Mouse (Mus musculus): ENCODE results near the gene Zfp598. TPM values are rescaled to one million over a fixed set of nuclear protein-coding genes. Genes with fewer than 3 reads are reported as not detected.
A peak's percentile ranks its signal among the peaks of the same experiment; 100 is the strongest.
"Not testable (repeated sequence)": the region's sequence is repeated elsewhere in the genome, so short reads cannot be mapped to it uniquely, and the experiment has no call there.

The Zfp598 gene
- polyA plus RNA-seq, 1 experiment from 2014 or later, result 28.6 TPM

DNA sequence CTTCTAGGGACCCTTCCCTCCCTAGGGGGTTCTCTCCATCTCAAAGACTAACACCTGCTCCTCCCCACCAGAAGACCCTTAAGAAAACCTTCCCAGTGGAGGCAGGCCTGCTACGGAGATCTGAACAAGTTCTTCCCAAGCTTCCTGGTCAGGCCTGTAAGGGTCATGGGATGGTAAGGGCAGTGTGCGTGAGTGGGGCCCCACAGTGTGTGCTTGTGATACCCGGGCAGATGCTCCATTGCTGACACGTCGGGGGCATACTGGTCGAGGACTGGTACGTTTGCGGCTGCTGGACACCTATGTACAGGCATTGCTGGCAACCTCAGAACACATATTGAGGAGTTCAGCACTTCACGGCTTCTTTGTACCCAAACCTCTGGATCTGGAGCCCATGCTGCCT lies 29.2 kb downstream of the Zfp598 start:
- no peaks in the 10 kb centered on the region for H3K27me3 ChIP-seq (ENCODE audit: insufficient read depth, poor library complexity, severe bottlenecking)
- H3K4me3 ChIP-seq, result peak overlapping the region; percentile 3; the same call in 1 of the 2 replicates
- peak overlapping the region; percentile 2; the same call in 1 of the 2 replicates for H3K27ac ChIP-seq
- H3K9me3 ChIP-seq, result no peaks in the 10 kb centered on the region
- DNase-seq (ENCODE audit: low spot score), result no peak
- H3K4me1 ChIP-seq (replicated peaks), result peaks cover 41% of the 10 kb centered on the region
- peaks cover 50% of the 10 kb centered on the region for H3K36me3 ChIP-seq
- WGBS, result 70% methylated on average over 9 of the region's 9 CpGs

DNA sequence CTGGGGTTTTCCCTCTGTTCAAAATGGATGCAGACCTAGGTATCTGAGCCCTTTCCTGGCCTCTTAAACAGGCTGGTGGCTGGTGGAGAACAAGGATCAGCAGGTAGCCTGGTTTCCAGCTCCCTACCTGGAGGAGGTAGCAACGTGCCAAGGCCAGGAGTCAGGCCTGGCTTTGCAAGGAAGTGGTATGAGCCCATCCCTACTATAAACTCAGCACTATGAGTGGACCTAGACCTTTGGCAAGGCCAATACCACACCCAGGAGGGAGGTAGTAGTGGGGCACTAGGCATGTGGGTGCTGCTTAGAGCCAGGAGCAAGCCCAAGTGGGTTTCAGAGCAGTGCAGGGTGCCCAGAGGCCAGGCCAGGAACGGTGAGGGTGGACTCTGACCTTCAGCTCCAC lies 30.0 kb downstream of the Zfp598 start:
- Histone ChIP-seq H3K4me1 (replicated peaks) (peaks cover 37% of the 10 kb centered on the region), H3K27ac (no peak overlapping the region), H3K36me3 (peaks cover 52% of the 10 kb centered on the region), H3K9me3 (no peaks in the 10 kb centered on the region), H3K27me3 (ENCODE audit: insufficient read depth, poor library complexity, severe bottlenecking) (no peaks in the 10 kb centered on the region), H3K4me3 (no peak overlapping the region)
- DNase-seq (ENCODE audit: low spot score), result no peak
- WGBS, result 81% methylated on average over 2 of the region's 2 CpGs

DNA sequence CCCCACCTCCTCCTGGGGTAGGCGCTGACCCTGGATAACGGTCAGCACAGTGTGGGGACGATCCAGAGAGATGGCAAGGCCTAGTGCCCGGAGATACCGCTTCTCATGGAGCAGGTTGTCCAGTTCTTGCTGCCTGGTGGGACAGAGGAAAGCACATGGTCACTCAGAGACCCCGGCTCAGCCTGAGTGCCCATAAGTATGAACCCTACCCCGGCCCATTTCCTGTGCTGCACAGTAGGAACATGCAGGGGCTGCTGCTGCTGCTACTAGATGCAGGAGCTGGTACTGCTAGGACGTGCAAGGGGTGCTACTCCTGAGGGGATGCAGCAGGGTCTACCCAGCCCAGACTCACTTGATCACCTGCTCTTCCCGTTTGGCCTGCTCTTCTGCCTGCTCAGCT lies 31.8 kb downstream of the Zfp598 start:
- 94% methylated on average over 9 of the region's 9 CpGs for WGBS
- Histone ChIP-seq H3K4me3 (no peak overlapping the region), H3K27me3 (ENCODE audit: insufficient read depth, poor library complexity, severe bottlenecking) (no peaks in the 10 kb centered on the region), H3K27ac (no peak overlapping the region), H3K36me3 (peaks cover 65% of the 10 kb centered on the region), H3K9me3 (no peaks in the 10 kb centered on the region), H3K4me1 (replicated peaks) (peaks cover 30% of the 10 kb centered on the region)
- no peak for DNase-seq (ENCODE audit: low spot score)

DNA sequence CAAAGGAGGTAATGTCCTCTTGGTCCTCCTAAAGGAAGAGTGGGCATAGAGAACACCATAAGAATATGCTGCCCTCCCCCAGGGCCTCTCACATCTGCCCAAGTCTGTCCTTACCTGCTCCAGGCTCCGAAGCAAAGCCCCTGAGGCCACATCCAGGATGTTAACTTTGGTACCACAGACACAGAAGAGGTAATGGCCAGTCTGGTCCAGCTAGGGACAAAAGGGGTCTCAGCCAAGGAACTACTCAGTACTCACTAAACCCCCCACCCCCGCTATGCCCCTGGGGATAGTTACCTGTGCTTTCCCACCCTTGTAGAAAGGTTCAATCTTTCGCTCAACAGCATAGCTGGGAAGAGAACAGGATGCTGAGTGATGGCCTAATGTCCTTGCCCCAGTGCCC lies 36.3 kb downstream of the Zfp598 start:
- Histone ChIP-seq H3K27me3 (ENCODE audit: insufficient read depth, poor library complexity, severe bottlenecking) (no peaks in the 10 kb centered on the region), H3K4me1 (replicated peaks) (peaks cover 16% of the 10 kb centered on the region), H3K27ac (no peak overlapping the region), H3K4me3 (peak overlapping the region; percentile 93), H3K9me3 (no peaks in the 10 kb centered on the region), H3K36me3 (peaks cover 49% of the 10 kb centered on the region)
- DNase-seq (ENCODE audit: low spot score), result no peak
- WGBS, result 92% methylated on average over 3 of the region's 3 CpGs

DNA sequence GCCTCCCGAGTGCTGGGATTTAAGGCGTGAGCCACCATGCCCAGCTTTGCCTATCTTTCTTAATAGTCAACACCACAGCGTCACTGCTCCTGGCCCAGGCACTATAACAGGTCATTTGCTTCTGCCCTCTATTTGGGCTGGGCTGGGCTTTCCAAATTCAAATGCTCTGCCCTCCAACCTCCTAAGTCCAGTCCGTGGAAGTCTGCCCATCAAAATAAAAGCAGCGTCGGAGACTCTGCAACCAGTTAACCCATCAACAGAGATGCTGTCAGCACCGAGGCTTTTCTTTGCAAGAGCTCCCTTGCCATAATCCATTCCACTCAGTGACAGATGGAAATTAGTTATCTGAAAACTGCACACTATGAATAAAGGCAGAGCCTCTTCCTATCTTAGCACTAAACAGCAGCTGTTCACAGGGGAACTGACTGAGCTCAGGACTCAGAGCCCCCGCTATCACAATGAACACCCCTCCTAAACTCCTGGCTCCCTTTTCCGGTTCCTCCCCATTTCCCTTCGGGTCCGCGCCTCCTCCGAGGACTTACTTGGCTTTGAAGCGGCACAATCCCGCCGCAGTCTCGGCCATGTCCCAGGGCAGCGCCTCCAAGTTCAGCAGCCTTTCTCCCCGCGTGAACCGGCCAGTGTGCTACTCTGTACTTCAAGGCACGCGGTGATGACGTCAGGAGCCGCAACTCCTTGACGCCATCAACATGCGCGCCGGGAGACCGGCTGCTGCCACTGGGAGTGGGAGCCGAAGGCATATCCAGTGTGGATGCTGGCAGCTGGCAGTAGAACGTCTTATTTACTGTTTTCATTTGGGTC lies 37.7 kb downstream of the Zfp598 start, which contains the start of gene Tbl3:
TSS of gene Tbl3 (minus strand) at position 679 of the 819 bp plus-strand sequence.
- WGBS, result 4% methylated on average over 32 of the region's 32 CpGs
- peaks cover 16% of the 10 kb centered on the region for H3K4me1 ChIP-seq (replicated peaks)
- peak within 1 kb of the TSS; percentile 90 for H3K27ac ChIP-seq
- peak within 1 kb of the TSS; percentile 93 for H3K4me3 ChIP-seq
- H3K27me3 ChIP-seq (ENCODE audit: insufficient read depth, poor library complexity, severe bottlenecking), result no peaks in the 10 kb centered on the region
- H3K36me3 ChIP-seq, result peaks cover 36% of the 10 kb centered on the region
- DNase-seq (ENCODE audit: low spot score), result peak; percentile 95
- no peaks in the 10 kb centered on the region for H3K9me3 ChIP-seq

DNA sequence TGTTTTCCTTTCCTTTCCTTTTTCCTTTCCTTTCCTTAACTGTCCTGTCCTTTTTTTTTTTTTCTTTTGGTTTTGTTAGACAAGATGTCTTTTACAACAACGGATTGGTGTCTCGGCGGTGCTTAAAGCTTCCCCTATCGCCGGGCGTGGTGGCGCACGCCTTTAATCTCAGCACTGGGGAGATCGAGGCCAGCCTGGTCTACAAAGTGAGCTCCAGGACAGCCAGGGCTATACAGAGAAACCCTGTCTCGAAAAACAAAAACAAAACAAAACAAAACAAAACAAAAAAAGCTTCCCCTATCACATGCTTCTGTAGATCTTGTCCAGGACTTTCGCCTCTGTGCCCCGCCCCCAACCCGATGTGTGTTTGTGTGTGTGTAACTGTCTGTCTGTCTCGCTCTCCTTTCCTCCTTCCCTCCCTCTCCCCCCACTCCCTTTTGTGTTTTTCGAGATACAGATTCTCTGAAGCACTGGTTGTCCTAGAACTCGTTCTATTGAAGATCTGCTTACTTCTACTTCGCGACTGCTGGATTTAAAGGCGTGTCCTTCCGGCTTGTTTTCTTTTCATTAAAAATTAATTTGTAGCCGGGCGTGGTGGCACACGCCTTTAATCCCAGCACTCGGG lies 38.4 kb downstream of the Zfp598 start:
- no peaks in the 10 kb centered on the region for H3K27me3 ChIP-seq (ENCODE audit: insufficient read depth, poor library complexity, severe bottlenecking)
- WGBS, result 9% methylated on average over 24 of the region's 24 CpGs
- H3K4me3 ChIP-seq, result peak overlapping the region; percentile 93
- H3K9me3 ChIP-seq, result no peaks in the 10 kb centered on the region
- peak overlapping the region; percentile 90 for H3K27ac ChIP-seq
- H3K36me3 ChIP-seq, result peaks cover 28% of the 10 kb centered on the region
- peaks cover 16% of the 10 kb centered on the region for H3K4me1 ChIP-seq (replicated peaks)
- peak; percentile 34 for DNase-seq (ENCODE audit: low spot score)

DNA sequence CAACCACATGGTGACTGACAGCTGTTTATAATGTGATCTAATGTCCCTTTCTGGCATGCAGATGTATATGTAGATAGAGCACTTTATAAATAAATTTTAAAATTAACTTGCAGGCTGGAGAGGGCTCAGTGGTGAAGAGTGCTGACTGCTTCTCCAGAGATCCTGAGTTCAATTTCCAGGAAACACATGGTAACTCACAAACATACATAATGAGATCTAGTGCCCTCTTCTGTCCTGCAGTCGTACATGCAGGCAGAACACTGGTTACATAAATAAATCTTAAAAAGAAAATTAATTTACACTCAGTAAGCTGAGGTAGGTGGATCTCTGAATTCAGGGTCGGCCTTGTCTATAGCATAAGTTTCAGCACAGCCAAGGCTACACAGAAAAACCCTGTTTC lies 39.2 kb downstream of the Zfp598 start:
- peaks cover 16% of the 10 kb centered on the region for H3K4me1 ChIP-seq (replicated peaks)
- 43% methylated on average over 2 of the region's 2 CpGs for WGBS
- no peaks in the 10 kb centered on the region for H3K9me3 ChIP-seq
- peaks cover 21% of the 10 kb centered on the region for H3K36me3 ChIP-seq
- no peak overlapping the region for H3K27ac ChIP-seq
- no peak for DNase-seq (ENCODE audit: low spot score)
- no peaks in the 10 kb centered on the region for H3K27me3 ChIP-seq (ENCODE audit: insufficient read depth, poor library complexity, severe bottlenecking)
- peak overlapping the region; percentile 93; the same call in 1 of the 2 replicates for H3K4me3 ChIP-seq

DNA sequence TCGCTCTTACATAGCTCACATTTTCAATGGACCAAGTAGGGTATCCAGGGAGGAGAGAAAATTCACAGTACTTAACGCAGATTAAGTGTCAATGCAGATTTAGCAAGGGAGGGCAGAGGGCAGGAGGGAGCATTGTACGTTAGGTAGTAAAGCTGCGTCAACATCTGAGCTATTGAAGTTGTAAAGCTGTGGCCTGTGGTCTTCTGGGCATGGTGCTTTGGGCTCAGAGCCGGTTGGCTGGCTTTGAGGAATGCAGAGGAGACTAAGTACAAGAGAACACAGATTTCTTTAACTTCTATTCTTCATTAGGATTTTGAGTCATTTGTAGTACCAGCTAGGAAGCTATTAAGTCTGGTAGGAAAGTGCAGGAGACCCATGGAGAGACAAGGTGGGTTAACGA lies 46.1 kb downstream of the Zfp598 start:
- no peaks in the 10 kb centered on the region for H3K9me3 ChIP-seq
- H3K4me3 ChIP-seq, result no peak overlapping the region
- no peaks in the 10 kb centered on the region for H3K27me3 ChIP-seq (ENCODE audit: insufficient read depth, poor library complexity, severe bottlenecking)
- H3K27ac ChIP-seq, result no peak overlapping the region
- H3K4me1 ChIP-seq (replicated peaks), result peaks cover 12% of the 10 kb centered on the region
- DNase-seq (ENCODE audit: low spot score), result no peak
- WGBS, result 74% methylated on average over 6 of the region's 6 CpGs
- peaks cover 36% of the 10 kb centered on the region for H3K36me3 ChIP-seq

DNA sequence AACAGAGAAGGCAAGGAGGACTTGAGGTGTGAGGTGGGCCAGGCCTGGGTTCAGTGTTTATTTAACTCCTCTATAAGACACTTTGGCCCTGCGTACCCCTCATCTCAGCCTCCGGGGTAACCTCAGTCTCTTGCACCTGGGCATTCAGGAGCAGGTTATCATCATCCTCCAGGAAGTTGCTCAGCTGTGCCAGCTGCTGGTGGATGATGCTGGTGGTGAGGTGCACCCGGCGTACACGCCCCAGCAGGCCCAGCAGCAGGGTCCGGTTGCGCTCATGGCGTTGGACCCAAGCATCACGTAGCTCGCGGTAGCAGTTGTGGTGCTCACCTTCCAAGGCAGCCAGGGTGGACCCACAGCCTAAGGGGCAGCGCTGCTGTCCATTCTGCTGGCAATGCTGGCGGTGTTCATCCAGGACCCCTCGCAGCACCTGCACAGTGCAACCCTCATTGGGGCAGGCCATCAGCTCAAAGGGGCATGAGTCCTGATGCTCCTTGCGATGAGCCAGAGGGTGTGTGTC lies 46.7 kb downstream of the Zfp598 start:
- H3K27me3 ChIP-seq (ENCODE audit: insufficient read depth, poor library complexity, severe bottlenecking), result no peaks in the 10 kb centered on the region
- H3K9me3 ChIP-seq, result no peaks in the 10 kb centered on the region
- H3K4me1 ChIP-seq (replicated peaks), result peaks cover 14% of the 10 kb centered on the region
- no peak overlapping the region for H3K27ac ChIP-seq
- 94% methylated on average over 15 of the region's 15 CpGs for WGBS
- H3K4me3 ChIP-seq, result peak overlapping the region; percentile 9; the same call in 1 of the 2 replicates
- peaks cover 41% of the 10 kb centered on the region for H3K36me3 ChIP-seq
- no peak for DNase-seq (ENCODE audit: low spot score)

DNA sequence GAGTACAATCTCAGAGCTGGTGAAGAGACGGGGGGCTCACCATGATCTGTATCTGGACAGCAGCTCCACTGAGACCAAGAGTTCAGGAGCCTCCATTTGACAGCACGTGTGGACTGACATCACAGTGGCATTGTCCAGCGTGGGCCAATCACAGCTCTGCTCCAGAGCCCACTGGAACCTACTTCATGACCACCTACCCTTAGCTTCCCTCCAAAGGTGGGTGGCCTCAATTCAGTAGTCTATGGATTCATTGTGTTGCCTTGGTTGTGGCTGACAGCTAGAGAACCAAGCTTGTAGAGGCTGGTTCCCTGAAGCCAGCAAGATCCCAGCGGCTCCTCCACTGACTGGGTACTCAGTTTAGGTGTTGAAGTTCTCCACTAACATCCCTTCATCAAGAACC lies 48.5 kb downstream of the Zfp598 start, which contains the start of the genes Rnf151 and Rps2:
TSS of gene Rnf151 (minus strand) at position 121 of the 400 bp plus-strand sequence.
TSS of gene Rps2 (plus strand) at position 174 of the 400 bp plus-strand sequence.
- 84% methylated on average over 4 of the region's 4 CpGs for WGBS
- Histone ChIP-seq H3K27ac (0 out of 2 replicates have a peak within 1 kb of the TSS, but pooled peaks have one; percentile 94), H3K4me1 (replicated peaks) (peaks cover 31% of the 10 kb centered on the region), H3K9me3 (no peaks in the 10 kb centered on the region), H3K27me3 (ENCODE audit: insufficient read depth, poor library complexity, severe bottlenecking) (no peaks in the 10 kb centered on the region), H3K36me3 (peaks cover 56% of the 10 kb centered on the region), H3K4me3 (peak within 1 kb of the TSS; percentile 82)
- DNase-seq (ENCODE audit: low spot score), result no peak

DNA sequence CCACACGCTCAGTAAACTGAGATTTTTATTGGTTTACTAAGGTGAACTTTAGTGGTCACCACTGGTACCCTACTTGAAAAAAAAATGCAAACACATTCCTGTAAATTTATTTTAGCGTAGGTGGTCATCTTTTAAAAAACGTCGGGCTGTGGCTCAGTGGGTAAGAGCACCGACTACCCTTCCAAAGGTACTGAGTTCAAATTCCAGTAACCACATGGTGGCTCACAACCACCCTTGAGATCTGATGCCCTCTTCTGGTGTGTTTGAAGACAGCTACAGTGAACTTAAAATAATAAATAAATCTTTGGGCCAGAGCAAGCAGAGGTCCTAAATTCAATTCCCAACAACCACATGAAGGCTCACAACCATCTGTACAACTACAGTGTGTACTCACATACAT lies 49.5 kb downstream of the Zfp598 start:
- Histone ChIP-seq H3K4me1 (replicated peaks) (peaks cover 40% of the 10 kb centered on the region), H3K4me3 (peak overlapping the region; percentile 82), H3K27ac (peak overlapping the region; percentile 94), H3K36me3 (peaks cover 56% of the 10 kb centered on the region)
- not testable (repeated sequence) for H3K27me3 ChIP-seq (ENCODE audit: insufficient read depth, poor library complexity, severe bottlenecking); H3K9me3 ChIP-seq; DNase-seq (ENCODE audit: low spot score)
- WGBS, result 65% methylated on average over 5 of the region's 5 CpGs

DNA sequence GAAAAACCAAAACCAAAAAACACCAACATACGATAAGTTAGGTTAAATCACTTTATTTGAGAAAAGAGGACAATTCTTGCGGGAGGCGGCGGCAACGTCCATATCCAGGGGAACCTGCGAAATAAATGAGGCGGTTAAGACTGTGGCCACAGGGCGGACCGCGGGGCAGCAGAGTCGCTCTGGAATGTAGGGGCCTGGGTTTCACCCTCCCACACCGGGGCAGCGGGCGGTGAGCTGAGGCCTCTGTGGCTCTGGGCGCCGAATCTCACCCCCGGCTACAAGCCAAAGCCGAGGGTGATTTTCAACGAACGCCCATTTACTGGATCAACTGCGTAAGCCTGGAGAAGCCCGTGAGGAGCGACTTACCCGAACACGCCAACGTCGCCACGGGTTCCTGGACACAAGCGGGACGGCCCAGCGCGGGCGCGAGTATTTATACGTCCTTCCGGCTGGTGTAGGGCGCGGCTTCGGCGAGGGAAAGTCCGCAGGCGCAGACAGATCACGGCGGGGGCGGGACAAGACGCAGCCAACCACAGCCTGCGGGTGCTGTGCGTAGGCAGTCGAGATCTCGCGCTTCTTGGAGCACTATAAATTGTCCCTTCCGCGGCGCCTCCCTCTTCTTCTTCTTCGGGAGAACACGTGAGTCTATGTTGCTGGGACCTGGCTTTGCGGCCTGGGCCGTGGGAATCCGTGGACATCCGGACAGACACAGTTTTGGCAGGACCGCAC lies 50.2 kb downstream of the Zfp598 start:
- peaks cover 56% of the 10 kb centered on the region for H3K36me3 ChIP-seq
- under 1% methylated on average over 61 of the region's 61 CpGs for WGBS

More for the DNA sequence above, 50.2 kb downstream of the Zfp598 start:
- Histone ChIP-seq H3K9me3 (no peaks in the 10 kb centered on the region), H3K4me3 (peak overlapping the region; percentile 82), H3K27ac (peak overlapping the region; percentile 94), H3K4me1 (replicated peaks) (peaks cover 44% of the 10 kb centered on the region), H3K27me3 (ENCODE audit: insufficient read depth, poor library complexity, severe bottlenecking) (no peaks in the 10 kb centered on the region)
- DNase-seq (ENCODE audit: low spot score), result peak; percentile 99

Measured in hindbrain, embryonic 10.5 days (tissue).